Mouse (Mus musculus): Measurements from ENCODE around the gene Tmem115. TPM values are rescaled to one million over a fixed set of nuclear protein-coding genes. Genes with fewer than 3 reads are reported as not detected.

Tmem115 gene
- 10 to 100 TPM; 22.7 to 26.8 TPM for total RNA-seq (2021)

DNA sequence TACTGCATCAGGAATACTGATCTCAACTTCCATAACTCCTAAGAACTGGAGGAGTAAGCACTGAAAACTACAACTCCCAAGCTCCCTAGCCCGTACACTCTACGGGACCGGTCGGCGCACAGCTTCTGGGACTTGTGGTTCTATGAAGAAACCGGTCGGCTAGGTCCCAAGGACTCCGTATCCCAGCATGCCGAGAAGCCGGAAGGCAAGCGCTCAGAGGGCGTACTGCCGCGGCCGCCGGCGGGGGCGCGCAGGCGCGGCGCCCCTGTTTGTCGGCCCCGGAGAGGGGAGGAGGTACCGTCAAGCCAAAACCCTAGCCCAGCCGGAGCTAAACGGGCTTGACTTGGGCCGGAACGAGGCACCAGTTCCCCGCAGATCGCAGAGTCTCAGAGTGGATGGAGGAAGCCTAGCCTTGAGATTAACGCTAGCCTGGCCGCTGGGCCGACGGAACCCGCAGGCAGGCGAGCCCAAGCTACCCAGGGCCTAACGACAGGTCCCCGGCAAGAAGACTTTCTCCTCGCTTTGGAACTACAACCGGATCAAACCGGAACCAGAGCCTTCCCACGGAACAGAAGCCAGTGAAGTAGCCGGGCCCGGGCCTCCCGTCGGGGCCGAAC is at the start of gene Tmem115:
Gene Tmem115, plus strand, starts transcription at position 155 of the 617 bp plus-strand sequence.
- intact Hi-C loops (cut with DNase I) = loop anchor here (10.0 kb wide), 1 partner anchor 639 kb away; the partner anchor contains the start of gene Manf
- DNase-seq = peak; percentile 85 to 89

DNA sequence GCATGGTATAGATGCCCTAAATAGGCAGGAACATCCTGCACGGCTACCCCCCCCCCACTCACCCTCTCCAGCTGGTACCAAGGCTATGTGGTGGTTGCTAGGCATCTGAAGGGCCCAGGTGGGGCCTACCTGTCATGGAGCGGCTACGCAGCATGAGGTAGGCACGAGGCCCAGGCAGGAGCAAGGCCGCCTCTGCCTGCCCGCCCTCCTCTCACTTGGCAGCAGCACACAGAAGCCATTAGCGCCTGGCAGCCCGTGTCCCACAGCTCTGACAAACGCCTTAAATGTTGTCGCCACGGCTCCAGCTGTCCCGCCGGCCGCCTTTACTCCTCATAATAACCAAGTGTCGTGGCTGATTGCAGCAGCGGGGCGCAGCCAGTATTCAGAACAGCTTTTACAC is 49.4 kb upstream of the Tmem115 start:
- DNase-seq = no peak
- intact Hi-C loops (cut with DNase I) = no loop called here

DNA sequence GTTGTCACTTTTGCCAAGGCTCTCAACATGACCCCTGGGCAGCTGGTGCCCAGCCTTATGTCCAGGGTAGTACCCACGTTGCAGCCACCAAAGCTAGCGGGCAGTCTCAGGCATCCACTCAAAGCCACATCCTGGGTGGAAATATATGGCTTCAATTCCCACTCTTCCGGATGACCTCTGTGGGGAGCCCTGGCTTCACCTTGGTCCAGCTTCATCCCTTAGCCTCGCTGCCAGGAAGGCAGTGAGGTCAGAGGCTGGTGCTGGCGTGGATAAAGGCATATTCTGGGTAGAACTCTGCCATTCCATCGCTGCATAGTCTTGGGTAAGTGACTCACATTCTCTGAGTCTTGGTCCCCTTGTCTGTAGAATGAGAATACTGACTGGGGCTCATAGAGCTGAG is 49.0 kb upstream of the Tmem115 start:
- intact Hi-C loops (cut with DNase I) = no loop called here
- no peak for DNase-seq

DNA sequence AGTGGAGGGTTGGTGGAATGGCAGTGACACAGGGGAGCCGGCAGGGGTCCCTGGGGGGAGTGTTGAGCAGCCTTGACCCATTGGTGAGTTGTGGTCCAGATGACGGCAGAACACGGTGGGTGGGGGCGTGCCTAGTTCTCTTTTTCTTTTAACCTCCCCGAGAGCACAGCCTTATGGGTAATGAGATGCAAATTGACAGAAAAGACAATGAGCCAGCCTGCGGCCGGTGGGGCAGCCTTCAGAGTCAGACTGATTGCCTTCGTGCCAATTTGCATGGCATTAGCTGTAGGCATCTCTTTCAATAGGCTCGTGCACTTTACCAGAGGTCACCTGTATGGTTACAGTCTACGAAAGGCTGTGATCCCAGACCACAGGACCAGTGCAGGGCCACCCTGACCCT is 47.7 kb upstream of the Tmem115 start:
- intact Hi-C loops (cut with DNase I) = no loop called here

DNA sequence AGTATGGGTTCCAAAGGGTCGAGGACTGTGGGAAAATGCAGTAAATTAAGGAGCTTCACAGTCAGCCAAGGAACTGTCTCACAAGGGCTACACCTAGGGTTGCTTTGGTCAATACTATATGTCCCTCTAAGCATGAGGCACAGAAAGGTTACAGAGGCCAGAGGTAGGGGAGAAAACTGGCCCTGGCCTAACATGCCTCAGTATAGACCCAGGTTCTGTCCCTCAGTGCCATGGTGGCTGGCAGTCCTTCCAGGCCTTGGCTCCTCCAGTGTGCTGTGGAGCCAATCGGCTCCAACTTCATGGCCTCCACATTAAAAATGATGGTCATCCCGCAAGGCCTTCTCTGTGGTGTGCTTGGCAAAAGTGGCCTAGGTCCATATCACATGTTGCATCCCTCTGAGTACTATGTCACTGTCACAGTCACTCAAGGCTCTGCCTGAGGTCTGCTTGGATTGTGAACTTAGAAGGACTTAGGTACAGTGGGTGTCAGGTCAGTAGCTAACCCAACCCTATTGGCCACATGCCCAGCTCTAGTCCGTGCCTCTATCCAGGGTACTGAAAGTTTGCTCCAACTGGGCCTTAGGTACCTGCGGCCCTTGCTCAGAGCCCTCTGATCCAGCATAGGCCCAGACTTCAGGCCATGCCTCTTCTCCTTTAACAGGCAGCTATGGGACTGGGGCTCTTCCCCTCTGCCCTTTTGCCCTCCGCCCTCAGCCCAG is 47.1 kb upstream of the Tmem115 start:
- no peak for DNase-seq
- intact Hi-C loops (cut with DNase I) = no loop called here

More for the DNA sequence above, 47.7 kb upstream of the Tmem115 start:
- no peak for DNase-seq

DNA sequence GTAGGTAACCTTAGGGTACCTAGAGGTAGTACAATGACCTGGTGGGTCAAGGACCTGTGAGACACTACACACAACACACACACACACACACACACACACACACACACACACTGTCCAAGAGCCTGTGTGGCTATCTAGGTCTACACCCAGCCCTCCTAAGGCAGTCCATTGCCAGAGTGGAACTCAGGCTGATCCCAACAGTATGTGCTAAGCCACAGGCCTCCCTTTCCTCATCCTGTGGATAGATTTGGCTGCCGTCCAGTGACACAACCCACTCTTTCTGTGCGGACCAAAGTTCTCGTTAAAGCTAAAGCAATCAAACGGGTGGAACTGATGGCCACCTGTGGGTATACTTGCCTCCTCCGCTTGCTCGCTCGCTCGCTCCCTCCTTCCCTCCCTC is 43.6 kb upstream of the Tmem115 start:
- no peak for DNase-seq
- intact Hi-C loops (cut with DNase I) = no loop called here

DNA sequence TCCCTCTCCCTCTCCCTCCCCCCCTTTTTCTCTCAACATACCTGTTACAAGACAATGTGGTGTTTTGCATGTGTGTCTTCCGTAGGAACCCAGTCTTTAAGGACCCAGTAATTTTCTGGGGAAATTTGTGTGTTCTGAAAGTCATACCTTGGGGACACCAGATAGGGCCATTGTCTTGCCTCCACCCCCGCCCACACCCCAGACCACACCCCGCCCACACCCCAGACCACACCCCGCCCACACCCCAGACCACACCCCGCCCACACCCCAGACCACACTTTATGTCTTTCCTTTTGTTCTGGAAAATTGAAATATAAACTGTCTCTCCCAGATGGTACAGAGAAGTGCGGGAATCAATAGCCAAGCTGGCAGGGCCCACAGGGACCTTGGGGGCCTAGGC is 43.1 kb upstream of the Tmem115 start:
- intact Hi-C loops (cut with DNase I) = no loop called here
- no peak for DNase-seq

DNA sequence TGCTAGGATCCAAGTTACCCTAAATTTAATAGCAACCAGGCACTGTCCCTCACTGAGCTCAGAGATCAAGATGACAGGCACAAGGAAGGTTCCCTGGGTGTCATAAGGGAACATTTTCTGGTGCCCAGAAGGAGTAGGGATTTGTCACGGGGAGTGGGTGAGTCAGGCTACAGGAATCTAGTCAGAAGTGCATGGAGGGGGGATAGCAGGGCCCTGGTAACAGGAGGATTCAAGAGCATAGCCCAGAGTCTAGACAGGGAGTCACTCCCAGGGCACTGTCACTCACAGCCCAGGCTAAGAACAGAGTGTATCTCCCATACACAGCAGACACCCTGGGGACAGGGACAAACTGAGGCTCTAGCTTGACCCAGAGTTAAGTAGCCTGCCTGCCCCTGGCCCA is 40.2 kb upstream of the Tmem115 start:
- DNase-seq = no peak
- intact Hi-C loops (cut with DNase I) = no loop called here

DNA sequence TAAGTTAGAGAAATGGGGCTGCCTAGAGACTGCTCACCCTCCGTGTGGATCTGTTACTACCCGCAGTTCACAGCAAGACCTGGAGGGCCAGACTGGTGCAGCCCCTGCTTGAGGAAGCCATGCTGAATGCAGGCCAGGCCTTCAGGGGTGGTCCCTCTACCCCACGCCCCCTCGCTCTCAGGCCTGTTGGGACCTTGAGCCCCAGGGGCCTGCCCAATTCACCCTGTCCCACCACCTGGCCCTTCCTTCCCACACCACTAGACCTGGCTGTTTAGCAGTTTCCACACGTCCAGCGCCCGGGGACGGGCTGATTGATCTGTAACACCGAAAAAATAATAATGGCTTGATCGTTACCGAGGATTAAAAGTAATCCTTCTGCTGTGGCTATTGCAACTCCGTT is 39.5 kb upstream of the Tmem115 start:
- DNase-seq = no peak
- intact Hi-C loops (cut with DNase I) = no loop called here

DNA sequence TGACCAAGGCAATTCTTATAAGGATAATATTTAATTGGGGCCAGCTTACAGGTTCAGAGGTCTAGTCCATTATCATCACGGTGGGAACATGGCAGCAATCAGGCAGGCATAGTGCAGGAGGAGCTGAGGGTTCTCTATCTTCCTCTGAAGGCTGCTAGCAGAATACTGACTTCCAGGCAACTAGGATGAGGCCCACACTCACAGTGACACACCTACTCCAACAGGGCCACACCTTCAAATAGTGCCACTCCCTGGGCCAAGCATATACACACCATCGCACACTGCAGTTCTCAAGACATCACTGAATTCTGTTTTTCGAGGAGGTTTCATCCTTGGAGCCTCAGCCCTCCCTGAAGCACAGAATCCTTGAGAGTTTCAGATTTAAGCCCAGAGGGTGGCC is 37.4 kb upstream of the Tmem115 start:
- intact Hi-C loops (cut with DNase I) = no loop called here
- DNase-seq = no peak

DNA sequence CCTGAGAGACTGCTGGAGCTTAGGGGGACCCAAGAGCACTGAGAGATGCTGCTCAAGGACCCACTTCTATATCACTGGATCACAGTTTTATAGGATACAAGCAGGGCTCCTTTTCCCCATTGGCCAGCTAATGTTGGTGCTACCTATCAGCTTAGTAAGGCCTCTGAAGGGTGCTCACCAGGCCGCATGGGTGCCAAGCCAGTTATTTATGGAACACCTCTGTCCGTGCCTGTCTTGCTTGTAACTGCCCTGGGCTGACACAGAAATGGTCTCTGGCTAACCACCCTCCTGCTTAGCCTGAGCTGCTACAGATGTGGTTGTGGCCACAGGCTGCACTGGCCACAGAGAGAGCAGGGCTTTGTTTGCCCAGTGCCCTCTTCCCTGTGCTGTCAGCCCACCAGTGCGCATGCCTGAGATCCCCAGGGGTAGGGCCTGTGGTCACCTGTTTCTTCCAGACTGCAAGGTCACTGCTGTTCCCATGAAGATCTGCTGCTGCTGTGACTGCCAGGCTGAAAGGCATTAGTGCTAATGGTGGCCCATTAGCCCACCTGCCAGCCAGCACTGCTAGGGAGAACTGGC is 32.9 kb upstream of the Tmem115 start:
- DNase-seq = no peak
- intact Hi-C loops (cut with DNase I) = no loop called here

DNA sequence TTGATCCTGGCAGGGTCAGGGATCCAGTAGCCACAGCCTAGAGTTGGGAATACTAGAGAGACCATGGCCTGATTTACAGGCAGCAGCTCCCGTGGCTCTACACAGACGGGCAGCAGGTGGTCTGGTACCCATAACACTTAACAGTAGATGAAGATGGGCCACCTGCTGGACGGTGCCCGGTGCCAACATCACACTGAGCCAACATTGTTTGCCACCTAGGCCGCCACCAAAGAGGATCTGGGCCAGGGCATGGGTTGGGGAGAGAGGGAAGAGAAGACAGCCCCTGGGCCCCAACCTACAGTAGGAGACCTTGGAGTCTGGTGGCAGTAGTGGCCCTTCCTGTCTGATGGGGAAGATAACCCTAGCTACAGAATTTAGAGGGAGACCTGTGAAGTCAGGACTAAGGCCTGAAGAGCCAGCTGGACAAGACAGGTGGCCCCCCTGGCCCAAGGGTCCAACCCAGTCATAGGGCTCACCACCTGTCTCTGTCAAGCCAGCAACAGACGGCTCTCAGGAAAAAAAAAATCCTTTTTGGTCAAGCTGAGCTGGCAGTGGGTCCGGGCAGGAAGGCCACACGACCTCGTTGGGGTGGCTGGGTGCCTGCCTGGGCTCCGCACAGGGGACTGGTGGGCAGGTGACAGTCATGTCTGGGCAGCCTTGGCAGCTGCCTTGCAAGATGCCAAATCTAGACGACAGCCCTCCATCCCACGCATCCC is 31.5 kb upstream of the Tmem115 start:
- DNase-seq = no peak
- intact Hi-C loops (cut with DNase I) = no loop called here

DNA sequence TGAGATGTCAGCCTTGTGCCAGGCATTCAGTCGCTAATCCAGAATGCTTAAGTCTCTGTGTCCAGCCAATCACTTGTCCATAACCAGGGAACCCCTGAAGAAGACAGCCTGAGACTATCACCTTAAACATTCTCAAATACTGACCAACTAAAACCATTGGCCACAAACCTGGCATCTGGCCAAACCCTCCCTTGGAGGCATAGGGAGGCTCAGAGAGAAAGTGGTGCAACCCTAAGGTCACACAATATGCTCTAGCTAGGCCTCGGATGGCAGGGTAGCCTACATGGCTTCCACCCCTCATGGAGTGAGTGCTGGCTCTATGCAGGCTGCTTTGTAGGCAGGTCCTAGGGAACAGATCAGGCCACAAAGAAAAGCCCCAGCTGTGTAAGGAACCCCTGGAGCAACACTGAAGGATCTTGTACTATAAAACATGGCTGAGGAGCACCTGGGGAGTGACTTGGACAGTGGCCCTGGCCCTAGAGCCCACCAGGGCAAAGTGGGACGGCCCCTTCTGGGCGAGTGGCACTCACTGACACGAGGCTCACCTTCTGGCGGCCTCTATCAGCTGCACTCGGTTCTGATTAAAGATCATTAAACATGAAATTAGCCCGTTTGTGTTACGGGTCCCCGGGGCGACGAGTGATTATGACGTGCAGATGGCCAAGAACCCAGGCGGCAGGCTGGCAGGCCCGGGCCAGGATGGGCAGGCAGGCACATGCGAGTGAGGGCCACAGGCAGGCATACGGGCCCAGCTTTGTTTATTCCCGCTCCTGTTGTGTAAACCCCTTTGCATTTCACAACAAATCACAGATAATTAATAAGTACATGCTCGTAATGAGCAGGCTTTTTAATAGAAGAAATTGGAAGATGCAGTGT is 28.8 kb upstream of the Tmem115 start:
- no peak for DNase-seq
- intact Hi-C loops (cut with DNase I) = no loop called here

DNA sequence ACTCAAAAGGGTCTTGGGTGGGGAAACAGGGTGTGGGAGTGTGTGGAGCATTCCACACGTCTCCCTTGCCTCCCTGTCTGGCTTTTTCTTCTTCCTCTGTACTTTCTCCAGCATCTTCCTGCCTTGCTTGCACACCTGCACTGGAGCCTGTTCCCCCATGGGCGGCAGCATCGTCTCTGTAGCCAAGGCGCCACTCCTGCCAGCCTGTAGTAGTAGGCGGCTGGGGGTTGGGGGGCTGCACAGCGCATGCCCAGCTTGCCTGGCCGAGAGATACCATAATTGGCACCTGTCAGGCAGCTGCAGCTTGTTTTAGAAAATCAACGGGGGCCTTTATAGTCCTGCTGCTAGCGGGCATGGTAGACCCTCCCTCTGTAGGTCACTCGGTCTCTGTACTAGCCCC is 25.5 kb upstream of the Tmem115 start:
- DNase-seq = no peak
- intact Hi-C loops (cut with DNase I) = no loop called here

DNA sequence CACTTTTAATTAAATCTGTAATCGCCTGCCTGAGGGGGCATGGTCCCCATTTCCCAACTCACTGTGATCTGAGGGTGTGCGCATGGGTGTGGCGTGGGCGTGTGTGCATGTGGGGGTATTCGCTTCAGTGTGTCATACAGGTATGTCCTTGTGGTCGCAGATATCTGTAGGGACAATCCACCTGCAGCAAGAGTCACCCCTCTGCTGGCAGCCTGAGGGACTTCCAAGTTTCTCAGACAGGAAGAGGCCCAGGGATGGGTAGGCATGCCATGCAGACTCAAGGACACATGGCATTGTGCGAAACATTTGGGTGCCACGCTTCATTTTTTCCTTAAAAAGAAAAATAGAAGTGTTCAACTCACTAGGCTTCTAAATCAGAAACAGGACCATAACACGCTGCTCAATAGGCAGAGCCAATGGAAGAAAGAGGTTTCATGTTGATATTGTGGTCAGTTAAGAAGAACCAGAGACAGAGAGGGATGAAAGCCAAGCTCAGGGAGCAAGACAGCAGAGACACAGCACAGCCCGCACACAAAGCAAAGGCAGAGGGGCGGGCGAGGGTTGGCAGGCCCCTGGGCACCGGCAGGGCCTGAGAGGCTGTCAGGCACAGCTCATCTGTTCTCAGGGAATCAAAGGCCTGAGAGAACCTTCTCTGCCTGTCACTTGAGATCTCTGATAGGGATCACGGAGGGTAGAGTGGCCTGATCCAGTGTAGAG is 23.2 kb upstream of the Tmem115 start:
- intact Hi-C loops (cut with DNase I) = no loop called here
- DNase-seq = no peak

DNA sequence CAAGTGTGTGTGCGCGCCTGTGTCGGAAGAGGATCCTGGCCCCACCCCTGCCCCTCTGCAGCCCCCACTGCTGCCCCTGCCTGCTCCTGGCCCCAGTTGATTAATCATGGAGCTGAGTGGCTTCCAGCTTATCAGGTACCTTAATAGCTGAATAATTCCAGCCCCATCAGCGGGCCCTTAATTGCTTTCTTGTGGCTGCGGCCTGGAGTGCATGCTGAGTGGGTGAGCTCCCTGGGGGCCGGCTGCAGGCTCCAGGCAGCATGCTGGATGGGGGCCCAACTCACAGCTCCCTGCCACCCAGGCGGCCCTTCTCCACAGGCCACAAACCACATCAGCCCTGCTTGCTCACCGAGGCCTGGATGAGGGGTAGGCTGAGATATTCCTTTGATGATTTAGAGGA is 22.3 kb upstream of the Tmem115 start:
- DNase-seq = no peak
- intact Hi-C loops (cut with DNase I) = no loop called here

DNA sequence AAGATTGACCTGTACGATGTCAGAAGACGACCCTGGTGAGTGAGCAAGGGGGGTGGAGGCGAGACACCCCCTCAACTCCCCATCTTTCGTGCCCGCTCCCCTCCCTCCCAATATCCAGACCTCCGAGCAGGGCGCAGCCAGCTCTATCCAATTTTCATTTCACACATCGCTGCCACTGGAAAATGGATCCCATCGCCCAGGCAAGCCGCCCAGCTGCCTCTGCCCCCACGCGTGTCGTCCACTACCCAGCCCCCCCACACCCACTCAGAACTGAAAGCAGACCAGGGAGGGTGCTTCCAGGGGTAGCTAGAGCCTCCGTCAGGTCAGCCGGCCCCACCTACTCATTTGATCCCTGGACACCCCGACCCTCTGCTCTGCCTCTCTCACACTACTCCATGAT is 21.4 kb upstream of the Tmem115 start:
- intact Hi-C loops (cut with DNase I) = no loop called here
- no peak for DNase-seq

DNA sequence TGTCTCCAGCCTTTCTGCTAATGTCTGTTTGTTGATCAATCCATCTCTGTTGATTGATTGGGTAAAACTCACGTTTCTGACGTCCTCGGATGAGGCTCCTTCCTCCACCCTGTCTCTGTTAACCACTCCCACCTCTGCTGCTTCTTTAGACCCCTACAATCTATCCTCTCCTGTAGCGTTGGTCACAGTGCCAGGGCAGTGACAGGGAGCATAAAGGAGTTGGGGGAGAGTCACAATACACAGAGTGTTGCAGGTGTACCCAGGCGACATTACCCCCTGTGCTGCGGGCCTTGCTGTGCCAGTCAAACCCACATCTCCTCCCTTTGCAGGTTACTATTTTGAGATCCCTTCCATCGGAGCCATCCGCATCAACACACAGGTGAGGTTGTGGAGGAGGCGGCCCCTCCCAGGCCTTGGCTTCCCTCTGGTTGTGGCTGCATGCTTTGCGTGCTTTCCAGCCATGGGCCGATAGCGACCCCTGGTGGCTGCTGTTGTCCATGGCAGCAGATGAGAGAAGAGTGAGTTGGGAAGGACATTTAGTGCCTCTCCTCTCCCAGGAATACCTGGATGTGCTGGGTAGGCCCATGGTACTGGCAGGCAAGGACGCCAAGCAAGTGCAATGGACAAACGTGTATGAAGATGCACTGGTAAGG is 19.3 kb upstream of the Tmem115 start:
- intact Hi-C loops (cut with DNase I) = loop anchor here (1.0 to 2.0 kb wide), 2 partner anchors 148 to 156 kb away; no protein-coding TSS in a partner anchor
- DNase-seq = peak; percentile 83 to 89

DNA sequence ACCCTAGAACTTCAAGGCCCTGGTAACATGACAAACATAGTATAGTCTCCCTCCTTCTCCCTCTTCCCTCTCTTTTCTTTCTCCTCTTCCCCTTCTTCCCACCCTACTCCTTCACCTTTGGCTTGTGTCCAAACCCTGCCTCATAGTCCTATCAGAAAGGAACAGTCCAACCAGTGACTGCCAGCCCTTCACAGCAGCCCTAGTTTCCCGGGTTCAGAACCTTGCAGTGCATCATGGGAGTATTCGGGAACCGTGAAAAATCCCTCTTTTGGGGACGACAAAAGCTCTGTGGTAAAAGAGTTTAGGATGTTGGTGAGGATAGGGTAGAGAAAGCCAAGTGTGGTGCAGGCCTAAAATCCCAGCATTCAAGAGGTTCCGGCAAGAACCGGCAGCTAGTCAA is 13.4 kb upstream of the Tmem115 start:
- DNase-seq = no peak
- intact Hi-C loops (cut with DNase I) = no loop called here

All from heart, postnatal 36 days (tissue).